17 mouse cellular contexts compared by ENCODE assay signal in the genomic region with DNA sequence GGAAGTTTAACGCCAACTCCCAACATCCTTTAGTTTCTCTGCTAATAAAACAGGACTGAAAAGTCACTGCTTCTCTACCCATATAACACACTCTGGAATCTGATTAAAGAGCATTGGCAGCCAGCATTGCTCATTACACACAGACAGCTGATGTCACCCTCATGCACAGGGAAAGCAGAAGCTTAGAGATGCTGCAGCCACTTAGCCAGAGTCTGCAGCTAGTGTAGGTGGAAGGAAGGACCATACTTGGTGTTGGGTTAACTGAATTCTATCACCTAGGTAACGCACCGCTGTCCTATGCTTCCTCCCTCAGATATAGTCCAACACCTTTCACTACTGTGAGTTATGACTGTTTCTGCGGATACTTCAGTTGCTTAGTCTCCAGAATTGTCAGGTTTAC.
A peak's percentile ranks its signal among the peaks of the same experiment; 100 is the strongest.
DNase-seq lines count a peak whose midpoint lies in the region; ATAC-seq and TF ChIP-seq lines count a peak whose summit lies in the region.
"Had no signal": no experiment of that assay in that cellular context is flagged by ENCODE, and none has a peak within 500 bp of the region (broad histone marks: within the 10 kb centered on the region; RNA-seq: fewer than 3 reads in every experiment).

No protein-coding gene starts in this region.

- intact Hi-C loops in heart, adult 2 months (cut with DNase I), result loop anchor here (2.0 to 10.0 kb wide), 3 partner anchors 15 to 293 kb away; no protein-coding TSS in a partner anchor
- intact Hi-C loops in heart, postnatal 36 days (cut with DNase I), result loop anchor here (2.0 to 5.0 kb wide), 2 partner anchors 19 to 35 kb away; no protein-coding TSS in a partner anchor

- H3K27ac ChIP-seq in heart, adult 2 months, result peak overlapping the region; percentile 20; the same call in 1 of the 2 replicates
- H3K27ac ChIP-seq in brown adipose tissue, adult 24 weeks (replicated peaks; ENCODE audit: low read depth, low read length), result peak overlapping the region; percentile 6
- no peak overlapping the region for H3K27ac ChIP-seq in midbrain, postnatal 0 days (ENCODE audit: low read depth, low read length)
- no peak overlapping the region for H3K27ac ChIP-seq in kidney, embryonic 15.5 days
- H3K27ac ChIP-seq: heart, embryonic 13.5 days; limb, embryonic 13.5 days; liver, embryonic 15.5 days had no signal

- H3K4me3 ChIP-seq in heart, adult 2 months, result no peak overlapping the region
- no peak overlapping the region for H3K4me3 ChIP-seq in brown adipose tissue, adult 24 weeks (ENCODE audit: insufficient read depth, low read depth, low read length)
- no peak overlapping the region for H3K4me3 ChIP-seq in midbrain, postnatal 0 days (ENCODE audit: low read depth, low read length)
- H3K4me3 ChIP-seq in kidney, embryonic 15.5 days (replicated peaks), result no peak overlapping the region
- H3K4me3 ChIP-seq: heart, embryonic 13.5 days; limb, embryonic 13.5 days; liver, embryonic 15.5 days; neural tube, embryonic 13.5 days had no signal

- 0 out of 2 replicates have a peak, but pooled peaks cover 2% of the 10 kb centered on the region for H3K27me3 ChIP-seq in heart, adult 2 months (ENCODE audit: control insufficient read depth, insufficient read depth, low read length)
- no peaks in the 10 kb centered on the region for H3K27me3 ChIP-seq in midbrain, postnatal 0 days (ENCODE audit: insufficient read depth, low read length)
- no peaks in the 10 kb centered on the region for H3K27me3 ChIP-seq in kidney, embryonic 15.5 days
- H3K27me3 ChIP-seq: heart, embryonic 13.5 days; limb, embryonic 13.5 days; liver, embryonic 15.5 days; neural tube, embryonic 13.5 days had no signal

- no peak for TF ChIP-seq CTCF in heart, adult 2 months (IDR thresholded peaks at IDR 0.05)
- no peak for TF ChIP-seq CTCF in midbrain, postnatal 0 days (IDR thresholded peaks at IDR 0.05)

- TF ChIP-seq EP300 in heart, adult 2 months (IDR thresholded peaks at IDR 0.05; ENCODE audit: insufficient read depth, low read depth, low read length), result no peak

- peaks cover 17% of the 10 kb centered on the region for H3K4me1 ChIP-seq in heart, adult 2 months (ENCODE audit: control insufficient read depth, insufficient read depth, low read length)
- H3K4me1 ChIP-seq in brown adipose tissue, adult 24 weeks (ENCODE audit: control insufficient read depth, insufficient read depth, insufficient read length, low read length), result peaks cover 21% of the 10 kb centered on the region
- H3K4me1 ChIP-seq in midbrain, postnatal 0 days (ENCODE audit: insufficient read depth, low read length), result no peaks in the 10 kb centered on the region
- peaks cover 41% of the 10 kb centered on the region for H3K4me1 ChIP-seq in kidney, embryonic 15.5 days

- no peak for DNase-seq in heart, adult 2 months
- no peak for DNase-seq in heart, postnatal 36 days
- DNase-seq in B cell, adult 2 months, result peak; percentile 58 to 63
- peak; percentile 36 for DNase-seq in midbrain, postnatal 0 days (ENCODE audit: low spot score)
- no peak for DNase-seq in layer of hippocampus, adult 18-20 months (ENCODE audit: low spot score in 2 of 2)
- DNase-seq: adrenal gland, adult 2 months; cerebellum, adult 9-10 months; gastrocnemius, postnatal 14 days; retina, postnatal 1 day; thymus, postnatal 36 days had no signal

- H3K9me3 ChIP-seq in midbrain, postnatal 0 days (ENCODE audit: low read length), result no peaks in the 10 kb centered on the region
- H3K9me3 ChIP-seq in kidney, embryonic 15.5 days (replicated peaks), result no peaks in the 10 kb centered on the region
- H3K9me3 ChIP-seq: G1E; heart, embryonic 13.5 days; limb, embryonic 13.5 days; liver, embryonic 15.5 days; neural tube, embryonic 13.5 days had no signal

- 81% methylated on average over 4 of the region's 4 CpGs for WGBS in heart, adult 2 months
- WGBS in midbrain, postnatal 0 days, result 86% methylated on average over 4 of the region's 4 CpGs
- WGBS in kidney, embryonic 15.5 days, result 61% methylated on average over 4 of the region's 4 CpGs

- H3K4me2 ChIP-seq in midbrain, postnatal 0 days (ENCODE audit: low read depth, low read length, poor library complexity, severe bottlenecking), result no peak overlapping the region
- no peak overlapping the region for H3K4me2 ChIP-seq in kidney, embryonic 15.5 days

- H3K36me3 ChIP-seq in heart, adult 2 months (ENCODE audit: control insufficient read depth, insufficient read depth, low read length), result peaks cover 12% of the 10 kb centered on the region
- H3K36me3 ChIP-seq in midbrain, postnatal 0 days (ENCODE audit: insufficient read depth, low read length), result no peaks in the 10 kb centered on the region
- H3K36me3 ChIP-seq in kidney, embryonic 15.5 days, result no peaks in the 10 kb centered on the region
- H3K36me3 ChIP-seq: G1E; heart, embryonic 13.5 days; limb, embryonic 13.5 days; liver, embryonic 15.5 days; neural tube, embryonic 13.5 days had no signal

- ATAC-seq in midbrain, postnatal 0 days (ENCODE audit: low FRiP score), result no peak
- ATAC-seq in kidney, embryonic 15.5 days (replicated peaks; ENCODE audit: low FRiP score), result no peak

- no peak overlapping the region for H3K9ac ChIP-seq in heart, adult 2 months (ENCODE audit: low read depth, low read length)
- no peak overlapping the region for H3K9ac ChIP-seq in midbrain, postnatal 0 days (replicated peaks; ENCODE audit: low read length, poor library complexity, severe bottlenecking)
- H3K9ac ChIP-seq in kidney, embryonic 15.5 days, result no peak overlapping the region
- H3K9ac ChIP-seq: heart, embryonic 13.5 days; limb, embryonic 13.5 days; liver, embryonic 15.5 days had no signal

- no peaks in the 10 kb centered on the region for H3K79me2 ChIP-seq in heart, adult 2 months (replicated peaks; ENCODE audit: control insufficient read depth, insufficient read depth, low read length)

- TF ChIP-seq POLR2A in heart, adult 2 months (IDR thresholded peaks at IDR 0.05; ENCODE audit: insufficient read depth, low read depth, low read length), result no peak

Comparison
In these comparisons a context has a peak if more than half of its experiments do, and no peak if none do; other contexts are left out.
1. DNase-seq: peak in B cell, adult 2 months (2 of 2) and midbrain, postnatal 0 days (single experiment); none in heart, adult 2 months (0 of 2), heart, postnatal 36 days (0 of 2) and layer of hippocampus, adult 18-20 months (0 of 2).
2. H3K27ac ChIP-seq: peak in heart, adult 2 months (single experiment) and brown adipose tissue, adult 24 weeks (single experiment); none in midbrain, postnatal 0 days (single experiment) and kidney, embryonic 15.5 days (single experiment).